Mouse (Mus musculus): ENCODE data around the gene Tmem129.

Gene Tmem129

DNA sequence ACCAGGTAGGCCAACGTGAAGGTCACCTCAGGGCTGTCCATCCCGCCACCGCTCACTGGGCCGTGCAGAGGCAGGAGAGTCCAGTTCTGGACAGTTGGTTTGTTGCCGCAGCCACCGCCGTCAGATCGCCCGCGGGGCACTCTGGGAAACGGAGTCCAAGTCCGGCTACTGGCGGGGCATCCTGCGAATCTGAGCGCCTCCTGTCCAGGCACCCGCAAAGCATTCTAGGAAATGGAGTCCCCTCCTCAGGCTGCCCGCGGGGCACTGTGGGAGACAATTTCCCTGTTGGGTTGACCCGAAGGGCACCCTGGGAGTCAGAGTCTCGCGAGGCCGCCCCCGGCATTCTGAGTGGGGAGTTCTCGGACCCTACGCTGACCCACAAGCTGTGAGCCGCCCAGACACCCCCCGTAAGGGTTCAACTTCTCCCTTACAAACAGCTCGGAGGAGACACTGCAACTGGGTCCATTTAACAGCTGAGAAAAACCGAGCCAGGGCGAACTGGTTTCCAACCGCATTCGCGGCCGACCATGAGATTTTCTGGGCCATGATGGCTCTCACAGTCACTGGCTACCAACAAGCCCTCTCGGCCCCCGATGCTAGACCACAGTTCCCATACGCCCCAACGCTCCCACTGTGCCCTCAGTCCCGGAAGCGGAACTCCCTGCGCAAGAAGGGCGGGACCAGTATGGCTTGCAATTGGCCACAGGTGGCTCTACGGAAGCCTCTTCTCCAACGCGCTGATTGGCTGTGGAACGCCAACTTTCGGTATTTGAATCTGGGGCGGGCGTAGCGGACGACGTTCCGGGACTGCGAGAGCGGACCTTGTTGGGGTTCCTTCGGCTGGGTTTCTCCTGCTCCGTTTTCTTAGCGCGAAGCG, at the start of gene Tmem129, which contains the start of gene Tacc3:
Gene Tmem129, minus strand, starts transcription at position 630 of the 877 bp plus-strand sequence.
Gene Tacc3, plus strand, starts transcription at position 342 of the 877 bp plus-strand sequence.
- DNase-seq (ENCODE audit: low read depth) = peak; percentile 98

DNA sequence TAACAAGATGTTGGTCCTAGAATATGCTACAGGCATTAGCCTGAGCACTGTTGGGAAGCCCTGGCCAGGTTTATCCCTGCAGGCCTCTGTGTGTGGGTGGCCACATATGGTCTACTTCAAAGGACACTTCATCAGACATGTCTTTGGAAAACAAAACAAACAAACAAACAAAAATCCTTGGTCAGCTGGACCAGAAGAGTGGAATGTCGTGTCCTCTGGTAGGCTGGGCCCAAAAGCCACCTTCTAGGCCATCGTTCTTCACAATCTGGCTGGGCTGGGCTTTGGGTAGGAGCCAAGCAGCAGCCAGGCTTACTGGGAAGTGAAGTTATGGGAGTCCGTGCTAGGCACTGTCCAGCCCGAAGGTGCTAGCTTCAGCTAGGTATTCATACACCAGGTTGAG, 48.9 kb upstream of the Tmem129 start:
- DNase-seq (ENCODE audit: low read depth) = no peak

GRCm38 (mm10) chr5:33706350-33706629, 48.1 kb upstream of the Tmem129 start:
- no peak for DNase-seq (ENCODE audit: low read depth)

DNA sequence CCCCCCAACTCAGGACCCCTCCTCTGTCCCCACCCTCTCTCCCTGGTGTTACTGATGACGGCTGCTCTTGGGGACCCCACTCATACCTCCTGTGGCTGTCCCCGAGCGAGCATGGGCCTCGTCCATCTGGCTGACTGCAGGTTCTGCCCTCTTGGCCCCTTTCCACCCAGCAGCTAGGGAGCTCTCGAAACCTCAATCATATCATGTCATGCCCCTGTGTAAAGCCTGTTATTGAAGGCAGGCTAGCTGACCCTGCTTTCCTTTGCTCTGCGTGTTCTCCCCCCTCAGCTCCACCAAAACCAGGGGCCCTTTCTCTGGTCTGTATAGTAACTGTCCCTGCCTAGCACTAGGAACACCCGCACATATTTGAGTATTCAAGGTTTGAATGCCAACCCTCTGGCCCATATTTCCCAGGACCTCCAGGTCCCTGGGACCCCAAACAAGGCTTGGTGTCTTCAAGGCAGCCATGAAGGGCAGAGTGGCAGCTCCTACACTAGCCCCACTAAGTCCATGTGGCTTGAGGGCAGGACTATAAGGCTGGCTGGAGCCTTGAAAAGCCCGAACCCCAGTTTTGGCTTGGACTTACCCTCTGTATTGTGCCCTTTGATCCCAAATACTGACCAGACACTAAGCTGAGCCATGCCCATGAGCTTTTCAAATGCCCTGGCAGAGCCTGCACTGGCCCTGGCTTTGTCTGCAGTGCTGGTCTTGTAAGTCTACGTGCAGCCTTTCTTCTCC, 47.6 kb upstream of the Tmem129 start:
- DNase-seq (ENCODE audit: low read depth) = no peak

DNA sequence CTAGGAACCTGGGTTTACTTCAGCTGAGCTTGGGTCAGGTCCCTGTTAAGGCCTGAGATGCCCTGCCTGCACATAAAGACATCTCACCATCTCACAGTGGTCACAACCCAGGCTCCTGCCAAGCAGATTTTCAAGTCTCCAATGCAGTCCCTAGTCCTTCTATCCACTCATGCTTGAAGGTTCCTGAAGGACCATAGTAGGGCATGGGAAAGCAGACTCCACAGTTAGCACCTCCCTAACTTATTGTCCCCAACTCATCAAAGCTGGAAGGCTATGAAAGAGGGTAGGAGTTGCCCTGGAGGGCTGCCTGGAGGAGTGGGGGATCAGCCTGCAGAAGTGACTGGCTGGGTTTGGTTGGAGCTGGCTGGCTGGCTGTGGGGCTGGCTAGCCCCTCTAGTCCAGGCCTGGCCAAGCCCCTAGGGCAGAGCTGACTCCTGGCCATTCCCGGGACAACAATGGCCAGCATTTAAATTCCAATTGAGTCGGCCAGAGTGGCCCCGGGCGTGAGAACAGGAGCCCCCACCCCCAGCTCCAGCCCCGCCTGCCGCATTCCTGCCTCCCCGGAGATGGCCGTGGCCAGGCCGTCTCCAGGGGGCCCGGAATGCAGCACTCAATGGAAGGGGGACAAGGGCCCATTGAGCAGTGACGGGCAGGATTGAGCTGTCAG, 46.9 kb upstream of the Tmem129 start:
- no peak for DNase-seq (ENCODE audit: low read depth)

- DNase-seq (ENCODE audit: low read depth) = no peak
Measured at GRCm38 (mm10) chr5:33703999-33704398, 45.8 kb upstream of the Tmem129 start.

DNA sequence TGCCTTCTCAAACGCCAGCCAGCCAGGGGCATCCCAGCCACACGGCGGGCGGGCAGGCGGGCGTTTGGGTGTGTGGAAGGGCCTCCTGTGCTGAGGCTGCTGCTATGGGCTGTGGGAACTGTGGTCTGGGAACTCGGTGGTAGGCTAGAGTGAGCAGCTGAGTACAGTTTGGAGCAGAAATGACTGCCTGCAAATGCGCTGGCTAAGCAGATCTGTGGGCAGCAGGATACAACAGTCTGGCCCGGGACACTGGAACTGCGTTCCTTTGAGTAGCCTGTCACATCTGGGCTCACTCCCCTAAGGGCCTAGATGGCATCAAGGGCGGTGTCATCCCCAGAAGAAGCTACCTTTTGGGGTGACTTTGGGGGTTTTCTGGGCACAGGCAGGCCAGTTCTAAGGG, 43.6 kb upstream of the Tmem129 start:
- DNase-seq (ENCODE audit: low read depth) = no peak

DNA sequence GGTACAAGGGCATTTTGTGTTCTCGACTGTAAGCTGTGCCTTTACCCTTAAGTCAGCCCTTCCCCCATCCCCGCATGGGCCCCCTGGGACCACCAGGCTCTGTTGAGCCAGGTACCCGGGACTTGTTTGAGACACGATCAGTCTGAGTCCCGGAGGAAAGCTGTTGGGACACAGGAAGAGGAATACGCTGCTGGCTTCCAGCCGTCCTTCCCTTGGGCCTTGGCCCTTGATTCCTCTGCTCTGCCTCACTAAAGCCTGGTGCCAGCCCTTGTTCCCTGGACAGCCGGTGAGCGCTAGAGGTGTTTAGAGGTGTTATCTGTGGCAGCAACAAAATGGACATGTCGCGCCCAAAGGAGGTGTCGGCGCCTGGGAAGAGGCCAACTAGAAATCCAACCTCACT, 41.8 kb upstream of the Tmem129 start:
- no peak for DNase-seq (ENCODE audit: low read depth)

- no peak for DNase-seq (ENCODE audit: low read depth)
Measured at GRCm38 (mm10) chr5:33698669-33699068, 40.5 kb upstream of the Tmem129 start.

GRCm38 (mm10) chr5:33697947-33698512, 39.8 kb upstream of the Tmem129 start:
- no peak for DNase-seq (ENCODE audit: low read depth)

- DNase-seq (ENCODE audit: low read depth) = no peak
Measured at GRCm38 (mm10) chr5:33697534-33697933, 39.3 kb upstream of the Tmem129 start.

DNA sequence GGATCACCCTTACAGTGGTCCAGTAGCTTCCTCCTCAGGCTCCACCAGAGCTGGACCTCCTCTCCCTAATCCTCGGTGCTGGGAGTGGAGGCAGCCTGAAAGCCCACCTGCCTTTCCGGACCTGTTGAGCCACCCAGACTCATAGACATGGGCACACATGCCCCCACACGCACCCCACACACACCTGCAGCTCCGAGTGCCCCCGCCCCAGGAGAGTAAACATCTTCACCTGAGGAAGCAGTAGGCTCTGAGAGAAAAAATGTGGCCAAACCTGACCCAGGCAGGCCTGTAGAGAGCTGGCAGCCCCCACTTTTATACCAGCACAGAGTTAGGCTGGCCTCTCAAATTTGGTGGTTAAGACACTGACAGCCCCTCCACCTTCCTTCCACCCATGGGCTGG, 38.2 kb upstream of the Tmem129 start:
- DNase-seq (ENCODE audit: low read depth) = no peak

- no peak for DNase-seq (ENCODE audit: low read depth)
Measured at GRCm38 (mm10) chr5:33695718-33696121, 37.5 kb upstream of the Tmem129 start.

GRCm38 (mm10) chr5:33694848-33695717, 36.9 kb upstream of the Tmem129 start:
- no peak for DNase-seq (ENCODE audit: low read depth)

GRCm38 (mm10) chr5:33694461-33694847, 36.2 kb upstream of the Tmem129 start:
- no peak for DNase-seq (ENCODE audit: low read depth)

DNA sequence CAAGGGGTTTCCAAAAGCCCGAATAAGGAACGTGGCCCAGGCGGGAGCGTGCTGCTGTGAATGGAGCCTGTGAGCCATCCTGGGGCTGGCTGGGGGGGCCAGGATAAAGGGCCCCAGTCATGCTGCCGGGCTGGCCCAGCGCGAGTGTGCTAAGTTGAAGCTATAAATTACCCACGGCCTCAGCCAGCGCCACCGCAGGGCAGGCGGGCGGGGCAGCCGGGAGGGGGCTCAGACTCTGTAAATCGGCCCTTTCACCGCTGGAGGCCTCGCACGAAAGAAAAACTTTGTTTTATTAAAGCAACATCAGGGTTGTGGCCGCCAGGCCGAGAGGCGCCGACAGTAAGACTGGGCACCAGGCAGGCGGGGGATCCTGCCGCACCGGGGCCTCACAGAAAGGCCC, 34.2 kb upstream of the Tmem129 start:
- DNase-seq (ENCODE audit: low read depth) = peak; percentile 66

GRCm38 (mm10) chr5:33689852-33690645, 31.8 kb upstream of the Tmem129 start:
- no peak for DNase-seq (ENCODE audit: low read depth)

GRCm38 (mm10) chr5:33689221-33689844, 31.1 kb upstream of the Tmem129 start:
- no peak for DNase-seq (ENCODE audit: low read depth)

GRCm38 (mm10) chr5:33688278-33689220, 30.3 kb upstream of the Tmem129 start:
- no peak for DNase-seq (ENCODE audit: low read depth)
